Mouse (Mus musculus) erythroblast, embryonic 14.5 days (primary cell): ENCODE data around the gene Rasd1.

ENCODE experiments used
- GATA1 ChIP-seq: IDR thresholded peaks from 2 replicates; pipeline ENCODE4 v1.6.1; 2012; ENCODE audit warnings: low read length, inconsistent platforms, mixed read lengths
- TAL1 ChIP-seq: IDR thresholded peaks from 3 replicates; pipeline ENCODE4 v1.6.1; 2012; ENCODE audit warnings: low read length, inconsistent platforms, mixed read lengths

DNA sequence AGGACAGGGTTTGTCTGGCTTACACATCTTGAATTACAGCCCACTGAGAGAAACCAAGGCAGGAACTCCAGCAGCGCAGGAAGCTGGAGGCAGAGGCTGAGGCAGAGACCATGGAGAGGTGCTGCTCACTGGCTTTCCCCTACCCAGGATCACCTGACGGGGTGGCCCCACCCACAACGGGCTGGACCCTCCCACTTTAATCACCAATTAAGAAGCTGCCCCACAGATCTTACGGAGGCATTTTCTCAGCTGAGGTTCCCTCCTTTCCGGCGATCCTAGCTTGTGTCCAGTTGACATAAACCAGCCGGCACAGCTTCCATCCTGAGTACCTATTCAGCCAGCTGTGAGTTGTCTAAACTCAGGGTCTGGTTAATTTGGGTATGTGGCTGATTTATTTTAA is 43.5 kb downstream of the Rasd1 start:
- no peak for TF ChIP-seq TAL1
- TF ChIP-seq GATA1 = no peak
